Mouse (Mus musculus) brain, adult 2 months (tissue): ENCODE measurements around the gene Mrpl40.
"Not testable (repeated sequence)": the region's sequence is repeated elsewhere in the genome, so short reads cannot be mapped to it uniquely, and the experiment has no call there.

Experiments used
- DNase-seq: peaks from one replicate; pipeline ENCODE4 v3.0.0; 2011; ENCODE audit warnings: low read depth, low spot score

Mrpl40 gene

DNA sequence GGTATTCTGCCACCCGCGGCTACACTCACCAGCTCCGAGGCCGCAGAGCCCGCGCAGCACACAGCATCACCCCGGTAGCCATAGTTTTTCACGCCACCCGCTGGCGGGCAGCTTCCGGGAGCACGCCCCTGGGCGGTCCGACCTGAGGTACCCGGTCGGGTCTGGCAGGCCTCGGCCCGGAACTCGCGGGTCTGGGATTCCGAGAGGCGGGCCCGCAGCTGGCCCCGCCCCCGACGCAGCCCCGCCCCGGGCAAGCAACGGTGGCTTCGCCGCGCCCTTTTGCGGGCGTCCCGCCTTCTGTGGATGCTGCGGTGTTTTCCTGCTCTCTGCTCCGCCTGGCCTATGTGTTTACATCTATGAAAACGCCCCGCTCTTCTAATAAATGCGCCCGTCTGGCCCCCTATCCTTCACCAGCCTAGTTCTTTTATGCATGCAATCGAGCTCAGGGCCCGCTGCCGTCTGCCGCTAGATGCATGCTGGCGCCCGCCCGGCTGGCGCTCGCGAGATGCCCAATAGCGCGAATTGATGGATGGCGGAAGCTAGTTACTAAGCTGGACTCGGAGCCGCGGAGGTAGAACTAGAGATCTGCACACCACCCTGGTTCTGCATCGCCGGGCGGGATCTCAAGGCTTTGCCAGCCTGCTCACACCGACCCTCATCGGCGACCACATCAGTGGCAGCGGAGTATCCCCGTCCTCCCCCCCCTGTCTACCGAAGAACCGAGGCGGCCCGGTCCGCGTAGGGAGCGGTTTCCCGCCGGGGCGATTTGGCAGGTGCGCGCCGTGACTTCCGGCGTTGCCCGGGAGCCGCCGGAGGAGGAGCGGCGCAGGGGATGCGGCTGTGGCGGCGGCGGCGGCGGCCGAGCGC lies at the start of gene Mrpl40, which contains the start of gene Hira:
TSS of gene Mrpl40 (minus strand) at position 421 of the 867 bp plus-strand sequence.
TSS of gene Hira (plus strand) at position 596 of the 867 bp plus-strand sequence.
- DNase-seq = peak; percentile 96

DNA sequence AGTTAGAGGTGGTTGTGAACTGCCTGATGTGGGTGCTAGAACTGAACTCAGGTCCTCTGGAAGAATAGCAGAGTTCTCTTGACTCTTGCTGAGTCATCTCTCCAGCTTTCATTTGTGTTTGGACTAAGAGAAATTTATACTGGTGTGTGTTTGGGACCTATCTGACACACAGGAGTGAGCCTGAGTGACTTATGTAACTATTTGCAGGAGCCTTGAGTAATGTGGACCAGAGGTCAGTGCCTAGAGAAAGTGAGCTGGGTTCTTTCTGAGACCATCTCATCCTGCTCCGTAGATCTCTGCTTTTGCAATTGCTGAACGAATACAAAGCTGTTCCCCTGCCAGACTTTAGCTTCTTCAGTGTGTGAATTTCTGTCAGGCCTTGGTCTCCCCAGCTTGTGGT lies 45.1 kb upstream of the Mrpl40 start:
- DNase-seq = no peak

GRCm38 (mm10) chr16:18916064-18916463 lies 39.4 kb upstream of the Mrpl40 start:
- no peak for DNase-seq

- no peak for DNase-seq
Observed at GRCm38 (mm10) chr16:18905648-18906047, 29.0 kb upstream of the Mrpl40 start.

GRCm38 (mm10) chr16:18896429-18896828 lies 19.8 kb upstream of the Mrpl40 start:
- no peak for DNase-seq

DNA sequence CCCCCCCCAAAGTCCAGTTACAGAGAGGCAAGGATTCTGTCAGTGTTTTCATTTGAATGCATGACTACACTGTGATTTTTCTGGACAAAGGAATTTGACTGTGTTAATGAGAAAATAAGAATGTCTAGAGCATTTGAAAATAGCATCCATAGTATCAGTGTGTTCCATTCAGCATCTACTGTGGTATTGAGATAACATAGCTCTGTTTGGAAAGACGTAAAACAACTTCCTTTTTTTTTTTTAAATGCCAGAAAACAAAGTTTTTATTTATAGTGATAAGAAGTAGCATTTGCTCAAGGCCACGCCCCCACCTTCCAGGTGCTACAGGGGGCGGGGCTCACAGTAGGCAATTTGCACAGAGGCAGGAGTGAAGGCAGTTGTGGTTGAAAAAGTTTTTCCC lies 18.6 kb upstream of the Mrpl40 start:
- no peak for DNase-seq

- DNase-seq = no peak
Observed at GRCm38 (mm10) chr16:18893840-18894372, 17.2 kb upstream of the Mrpl40 start.

GRCm38 (mm10) chr16:18884044-18884443 lies 7.4 kb upstream of the Mrpl40 start:
- no peak for DNase-seq

GRCm38 (mm10) chr16:18878091-18878720 lies 1.5 kb upstream of the Mrpl40 start:
- no peak for DNase-seq

DNA sequence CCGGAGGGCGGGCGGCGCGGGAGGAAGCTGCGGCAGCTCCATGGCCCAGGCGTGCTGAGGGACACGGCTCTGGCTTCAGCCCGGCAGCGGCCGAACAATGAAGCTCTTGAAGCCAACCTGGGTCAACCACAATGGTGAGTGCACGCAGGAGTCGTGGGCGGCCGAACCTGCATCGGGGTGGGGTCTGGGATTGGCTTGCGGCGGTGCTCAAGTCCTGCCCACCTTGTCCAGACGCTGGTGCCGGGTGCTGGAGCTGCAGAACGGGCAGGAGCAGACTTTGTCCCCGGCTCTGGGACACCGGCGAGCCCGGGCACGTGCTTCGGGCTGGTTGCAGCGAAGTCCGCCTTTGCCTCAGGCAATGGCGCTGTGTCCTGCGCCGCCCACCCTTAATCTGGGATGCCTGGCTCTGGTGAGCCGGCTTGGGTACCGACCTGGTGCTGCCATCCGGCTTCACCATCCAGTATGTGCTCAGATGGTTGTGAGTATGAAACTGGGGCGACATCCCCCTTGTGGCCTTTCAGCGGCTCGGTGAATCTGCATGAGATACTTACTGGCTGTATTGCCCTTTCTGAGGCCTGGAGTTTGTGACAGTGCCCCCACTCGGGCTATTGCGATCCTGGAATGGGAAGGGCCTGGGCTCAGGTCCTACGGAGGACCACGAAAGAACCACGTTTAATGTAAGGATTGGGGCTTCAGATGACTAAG lies 876 bp upstream of the Mrpl40 start:
- peak; percentile 69 for DNase-seq

DNA sequence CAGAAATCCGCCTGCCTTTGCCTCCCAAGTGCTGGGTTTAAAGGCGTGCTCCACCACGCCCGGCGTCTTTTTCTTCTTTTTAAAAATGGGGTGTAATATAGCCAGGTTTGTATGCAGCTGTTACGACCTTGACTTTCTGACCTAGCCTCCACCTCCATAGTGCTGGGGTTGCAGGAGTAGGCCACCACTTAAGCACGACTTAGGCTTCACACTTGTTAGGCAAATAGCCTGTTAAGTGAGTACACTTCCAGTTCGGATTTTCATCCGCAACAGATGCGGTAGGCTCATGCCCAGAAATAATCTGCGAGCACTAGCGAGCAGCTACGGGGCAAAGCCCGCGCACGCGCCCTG lies 596 bp downstream of the Mrpl40 start:
- DNase-seq = no peak

DNA sequence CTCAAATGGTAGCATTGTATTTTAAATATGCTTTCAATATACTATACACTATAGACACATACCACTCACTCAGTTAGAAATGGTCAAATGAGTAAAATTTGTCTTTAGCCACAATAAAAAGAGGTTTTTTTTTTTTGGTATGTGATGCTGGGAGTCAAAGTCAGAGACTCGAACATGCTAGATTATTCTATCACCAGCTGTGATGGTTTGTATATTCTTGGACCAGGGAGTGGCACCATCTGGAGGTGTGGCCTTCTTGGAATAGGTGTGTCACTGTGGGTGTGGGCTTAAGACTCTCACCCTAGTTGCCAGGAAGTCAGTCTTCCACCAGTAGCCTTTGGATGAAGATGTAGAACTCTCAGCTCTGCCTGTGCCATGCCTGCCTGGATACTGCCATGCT lies 6.2 kb downstream of the Mrpl40 start:
- not testable (repeated sequence) for DNase-seq

DNA sequence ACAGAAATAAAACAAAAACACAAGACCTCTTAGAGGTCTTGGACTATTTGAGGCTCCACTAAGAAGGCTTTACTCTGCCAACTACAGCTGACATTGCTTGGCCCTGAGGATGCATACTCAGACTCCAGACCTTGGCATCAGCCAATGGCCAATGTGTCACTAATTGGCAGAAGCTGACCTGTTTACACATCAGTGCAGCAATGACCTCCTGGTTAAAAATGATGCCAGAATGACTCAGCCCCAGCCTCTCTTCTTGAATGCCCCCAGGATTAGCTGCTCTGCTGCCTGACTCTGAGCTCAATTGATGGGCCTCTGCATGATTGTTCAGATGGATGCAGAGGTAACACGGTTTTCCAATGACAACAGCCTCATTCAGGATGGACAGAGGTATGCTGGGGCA lies 16.5 kb downstream of the Mrpl40 start:
- peak; percentile 77 for DNase-seq

DNA sequence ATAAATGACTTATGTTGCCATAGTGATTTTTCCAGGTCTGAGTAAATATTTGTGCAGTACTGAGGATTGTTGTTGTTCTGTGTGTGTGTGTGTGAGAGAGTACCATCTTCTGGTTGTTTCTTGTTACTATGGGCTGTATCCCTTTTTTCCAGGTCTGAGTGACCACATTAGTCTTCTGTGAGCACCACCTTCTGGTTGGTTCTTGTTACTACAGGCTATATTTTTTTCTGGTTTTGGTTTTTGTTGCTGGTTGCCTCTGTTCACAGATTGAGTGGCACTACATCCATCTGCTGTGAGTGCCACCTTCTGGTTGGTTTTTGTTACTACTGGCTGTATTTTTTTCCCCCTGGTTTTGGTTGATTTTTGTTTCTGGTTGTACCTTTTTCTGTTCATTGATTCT lies 18.1 kb downstream of the Mrpl40 start:
- DNase-seq = peak; percentile 85

DNA sequence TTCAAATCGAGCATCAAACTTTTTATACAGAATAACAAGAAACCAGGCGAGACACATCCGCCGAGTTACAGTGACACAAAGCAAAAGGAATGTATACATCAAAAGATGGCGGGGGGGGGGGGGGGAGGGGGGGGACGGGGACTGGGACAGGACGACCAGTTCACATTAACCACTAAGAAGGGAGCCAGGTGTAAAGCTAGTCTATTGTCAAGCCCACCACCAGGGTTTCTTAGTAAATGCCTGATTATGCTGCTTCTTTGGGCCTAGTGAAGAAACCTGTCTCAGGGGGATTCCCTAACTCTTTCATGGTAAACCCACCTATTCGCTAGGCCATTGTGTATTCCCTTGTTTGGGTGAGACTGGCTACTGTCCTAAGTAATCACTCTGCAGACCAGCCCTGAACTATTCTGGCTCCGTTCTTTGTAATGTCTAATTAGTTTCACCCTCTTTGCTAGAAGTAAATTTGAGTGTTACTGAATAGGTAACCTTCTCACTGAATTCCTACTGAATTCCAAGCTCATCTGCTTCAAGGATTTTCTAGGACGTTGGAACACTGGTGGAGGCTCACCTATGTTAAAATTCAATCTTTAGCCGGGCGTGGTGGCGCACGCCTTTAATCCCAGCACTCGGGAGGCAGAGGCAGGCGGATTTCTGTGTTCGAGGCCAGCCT lies 27.0 kb downstream of the Mrpl40 start:
- not testable (repeated sequence) for DNase-seq

GRCm38 (mm10) chr16:18846301-18846820 lies 30.3 kb downstream of the Mrpl40 start:
- DNase-seq = no peak

GRCm38 (mm10) chr16:18838346-18838745 lies 38.3 kb downstream of the Mrpl40 start:
- no peak for DNase-seq

DNA sequence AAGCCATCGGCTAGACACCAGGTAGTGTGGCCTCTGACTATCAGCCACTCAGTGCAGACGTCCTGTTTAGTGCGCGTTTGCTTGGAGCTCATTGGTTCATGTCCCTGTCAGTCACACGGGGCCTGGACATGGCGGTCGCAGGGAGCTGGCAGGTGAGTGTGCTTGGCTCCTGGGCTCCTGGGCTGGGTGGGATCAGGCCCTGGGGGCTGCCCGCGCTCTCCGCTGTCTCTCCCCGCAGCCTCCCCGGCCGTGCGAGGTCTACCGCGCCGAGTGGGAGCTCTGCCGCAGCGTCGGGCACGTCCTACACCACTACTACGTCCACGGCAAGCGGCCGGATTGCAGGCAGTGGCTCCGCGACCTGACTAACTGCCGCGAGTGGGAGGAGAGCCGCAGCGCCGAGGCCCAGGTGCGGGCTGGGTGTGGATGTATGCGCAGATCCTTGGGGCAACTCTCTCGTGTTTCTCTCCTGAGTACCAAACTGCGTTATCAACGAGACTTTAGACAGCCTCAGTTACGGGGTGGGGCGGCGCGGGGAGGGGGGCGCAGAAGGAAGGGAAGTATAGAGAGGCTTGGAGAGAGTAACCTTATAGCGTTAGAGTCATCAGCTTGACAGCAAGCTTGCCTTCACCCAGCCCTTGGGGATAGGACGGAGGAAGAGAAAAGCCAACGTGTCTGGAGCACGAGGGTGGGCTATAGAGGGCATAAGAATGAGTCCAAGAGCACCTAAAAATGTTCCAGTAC lies 40.0 kb downstream of the Mrpl40 start, which contains the start of the genes 2510002D24Rik and Gm28539:
TSS of gene 2510002D24Rik (plus strand) at position 111 of the 741 bp plus-strand sequence.
TSS of gene Gm28539 (plus strand) at position 117 of the 741 bp plus-strand sequence.
- peak; percentile 98 for DNase-seq

DNA sequence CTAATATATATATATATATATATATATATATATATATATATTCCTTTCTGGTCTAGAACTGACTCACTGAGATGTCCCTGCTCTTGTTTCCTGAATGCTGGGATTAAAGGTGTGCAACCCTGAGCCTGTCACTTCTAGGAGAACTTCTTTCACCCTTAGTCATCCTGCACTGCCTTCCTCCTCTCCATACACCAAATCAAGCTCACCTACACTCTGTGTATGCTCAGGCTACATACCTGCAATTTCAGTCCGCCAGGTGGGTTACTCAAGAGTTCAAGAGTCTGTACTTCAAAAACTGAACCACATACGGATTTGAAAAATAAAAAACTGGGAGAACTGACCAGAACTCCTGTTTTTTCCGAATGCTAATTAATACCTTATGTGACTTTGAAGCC lies 40.6 kb downstream of the Mrpl40 start:
- no peak for DNase-seq

DNA sequence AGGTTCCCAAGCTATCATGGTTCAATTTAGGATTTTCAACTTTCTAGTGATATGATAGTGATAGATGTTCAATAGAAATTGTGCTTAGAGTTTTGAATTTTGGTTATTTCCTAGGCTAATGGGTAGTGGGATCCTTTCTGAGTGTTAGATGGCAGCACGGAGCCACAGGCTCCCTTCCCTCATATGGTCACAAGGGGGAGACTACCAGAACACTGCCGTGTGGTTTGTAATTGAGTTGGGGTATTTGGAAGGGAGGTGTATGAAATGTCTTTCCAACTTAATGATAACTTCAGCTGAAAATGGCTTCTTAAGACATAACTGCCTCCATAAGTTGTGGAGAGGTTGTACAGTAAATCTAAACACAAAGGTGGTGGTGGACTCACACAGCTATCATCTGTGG lies 43.2 kb downstream of the Mrpl40 start:
- no peak for DNase-seq
